Mouse (Mus musculus) B cell, adult 2 months (primary cell): ENCODE results near the gene Lurap1.

Source experiments
- DNase-seq, 2 experiments: peaks; one replicate each; pipeline ENCODE4 v3.0.0; 2022

The Lurap1 gene

GRCm38 (mm10) chr4:116151238-116151637 is at the start of gene Lurap1:
TSS of gene Lurap1 (minus strand) at chr4:116151338.
- no peak for DNase-seq

DNA sequence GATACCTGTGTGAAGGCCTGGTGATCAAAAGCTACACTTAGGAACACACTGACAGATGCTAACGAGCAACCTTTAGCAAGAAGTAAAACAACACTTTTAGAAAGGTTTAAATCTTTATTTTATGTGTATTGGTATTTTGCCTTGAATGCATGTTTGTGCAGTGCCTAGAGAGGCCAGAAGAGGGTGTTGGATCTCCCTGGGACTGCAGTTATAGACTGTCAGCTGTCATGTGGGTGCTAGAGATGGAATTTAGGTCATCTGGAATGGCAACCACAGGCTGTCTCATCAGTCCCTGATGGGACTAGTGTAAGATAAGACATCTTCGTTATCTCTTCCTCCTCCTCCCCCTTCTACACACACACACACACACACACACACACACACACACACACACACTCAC is 47.3 kb upstream of the Lurap1 start:
- DNase-seq = no peak

GRCm38 (mm10) chr4:116193583-116194383 is 42.6 kb upstream of the Lurap1 start:
- DNase-seq = no peak

DNA sequence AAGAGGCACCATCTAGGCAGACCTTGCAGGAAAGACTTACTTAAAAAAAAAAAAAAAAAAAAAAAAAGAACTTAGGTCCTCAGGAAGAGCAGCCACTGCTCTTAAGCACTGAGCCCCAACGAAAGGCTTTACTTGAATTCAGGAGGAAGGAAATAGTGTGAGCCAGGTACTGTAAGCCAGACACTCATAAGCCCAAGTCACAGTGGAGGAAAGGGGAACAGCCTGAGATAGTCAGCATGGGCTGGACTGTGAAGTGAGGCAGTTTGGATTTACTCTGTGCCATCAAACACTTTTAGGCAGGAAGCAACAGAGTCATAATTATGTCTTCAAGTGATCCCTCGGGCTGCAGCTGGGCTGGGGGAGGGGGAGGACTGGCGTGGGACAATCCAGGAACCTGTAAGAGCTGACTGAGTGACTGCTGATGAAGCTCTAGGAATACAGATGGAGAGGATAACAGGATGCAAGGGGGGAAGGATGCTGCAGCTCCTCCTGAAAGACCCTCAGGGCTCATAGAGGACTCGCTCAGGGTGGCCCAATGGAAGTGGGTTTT is 41.2 kb upstream of the Lurap1 start:
- DNase-seq = no peak

GRCm38 (mm10) chr4:116185083-116185482 is 33.9 kb upstream of the Lurap1 start:
- peak in 1 of 2 experiments; percentile 13 for DNase-seq

DNA sequence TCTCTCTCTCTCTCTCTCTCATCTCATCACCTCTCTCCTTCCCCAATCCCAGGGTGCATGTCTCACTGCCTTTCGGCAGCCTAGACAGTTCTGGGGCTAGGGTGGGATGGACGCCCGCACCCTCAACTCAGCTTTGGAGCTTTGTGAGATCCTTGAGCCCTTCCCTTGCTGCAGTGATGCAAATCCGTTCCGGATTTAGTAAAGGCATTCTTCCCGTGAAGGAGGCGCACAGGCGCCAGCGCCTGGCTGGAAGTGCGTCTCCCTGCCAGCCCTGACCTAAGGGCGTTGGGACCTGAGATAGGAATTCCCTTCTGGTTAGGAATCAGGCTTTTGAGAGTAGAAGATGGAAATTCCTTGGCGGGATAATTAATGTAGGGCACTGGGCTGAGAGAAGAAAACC is 31.6 kb upstream of the Lurap1 start:
- DNase-seq = no peak

DNA sequence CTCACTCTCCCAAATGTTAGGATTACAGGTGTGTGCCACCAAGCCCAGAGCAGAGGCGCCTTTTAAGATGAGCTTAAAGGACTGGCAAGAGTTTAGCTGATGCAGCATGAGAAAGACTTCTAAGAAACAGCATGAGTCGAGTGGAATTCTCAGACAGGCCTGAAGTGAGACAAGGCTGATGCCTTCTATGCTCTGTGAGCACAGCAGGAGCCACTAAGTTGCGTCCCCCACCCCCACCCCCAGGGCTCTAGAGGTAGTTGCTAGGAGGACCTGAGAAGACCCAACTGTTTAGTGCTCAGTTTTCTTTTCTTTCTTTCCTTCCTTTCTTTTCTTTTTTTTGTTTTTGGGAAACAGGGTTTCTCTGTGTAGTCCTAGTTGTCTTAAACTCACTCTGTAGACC is 30.9 kb upstream of the Lurap1 start:
- no peak for DNase-seq

- DNase-seq = peak; percentile 39 to 42
Observed at GRCm38 (mm10) chr4:116177140-116177539, 26.0 kb upstream of the Lurap1 start.

GRCm38 (mm10) chr4:116176543-116176988 is 25.4 kb upstream of the Lurap1 start:
- peak; percentile 31 to 35 for DNase-seq

GRCm38 (mm10) chr4:116175711-116176542 is 24.8 kb upstream of the Lurap1 start:
- DNase-seq = peak in 1 of 2 experiments; percentile 14

GRCm38 (mm10) chr4:116175136-116175535 is 24.0 kb upstream of the Lurap1 start:
- DNase-seq = no peak

- no peak for DNase-seq
Observed at GRCm38 (mm10) chr4:116174466-116175116, 23.5 kb upstream of the Lurap1 start.

- DNase-seq = no peak
Observed at GRCm38 (mm10) chr4:116173752-116174151, 22.6 kb upstream of the Lurap1 start.

DNA sequence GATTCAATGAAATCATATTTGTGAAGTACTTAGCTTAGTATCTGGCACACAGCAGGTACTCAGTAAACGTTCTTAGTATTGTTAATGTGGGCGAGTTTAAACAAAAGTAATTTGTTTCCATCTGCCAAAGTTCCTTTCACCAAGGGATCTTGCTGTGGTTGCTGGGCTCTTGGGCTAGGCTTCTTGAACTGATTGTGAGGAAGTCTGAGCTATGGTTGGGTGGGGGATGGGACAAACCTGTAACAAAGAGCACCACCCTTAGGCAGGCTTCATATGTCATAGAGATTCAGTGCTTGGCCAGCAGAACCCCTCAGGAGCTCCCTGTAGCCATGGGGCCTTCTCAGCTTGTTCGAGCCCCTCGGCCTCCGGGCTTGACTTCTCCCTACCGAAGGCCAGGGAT is 21.9 kb upstream of the Lurap1 start, which contains the start of the genes 1700042G07Rik and Gm49337:
1700042G07Rik (plus strand) TSS at position 301 of the 400 bp plus-strand sequence.
Gm49337 (plus strand) TSS at position 313 of the 400 bp plus-strand sequence.
- no peak for DNase-seq

GRCm38 (mm10) chr4:116169353-116169672 is 18.2 kb upstream of the Lurap1 start:
- DNase-seq = no peak

DNA sequence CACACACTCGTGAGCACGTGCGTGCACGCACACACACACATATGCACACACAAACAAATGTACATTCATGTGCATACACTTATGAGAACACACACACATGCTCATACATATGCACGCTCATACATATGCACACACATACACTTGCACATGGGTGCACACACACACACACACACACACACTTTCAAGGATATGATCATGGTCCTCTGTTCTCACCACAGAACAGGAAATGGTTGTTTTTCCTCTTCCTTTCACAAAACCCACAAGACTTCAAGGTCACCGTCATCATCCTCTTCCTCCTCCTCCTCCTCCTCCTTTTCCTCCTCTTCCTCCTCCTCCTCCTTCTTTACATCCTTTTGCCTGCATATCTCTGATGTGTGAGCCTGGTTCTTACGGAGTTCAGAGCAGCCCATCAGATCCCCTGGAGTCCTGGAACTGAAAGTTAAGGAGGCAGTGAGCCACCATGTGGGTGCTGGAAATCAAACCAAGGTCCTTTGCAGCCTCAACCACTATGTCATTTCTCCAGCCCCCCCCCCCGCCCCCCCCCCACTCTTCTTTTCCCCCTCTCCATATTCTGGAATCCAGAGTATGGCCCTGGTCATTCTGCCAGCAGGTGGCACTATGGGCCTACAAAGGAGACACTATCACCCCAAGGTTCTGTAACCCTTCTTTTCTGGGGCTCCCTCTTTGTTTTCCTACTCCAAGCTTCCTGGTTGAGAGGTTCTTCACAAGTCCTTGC is 17.6 kb upstream of the Lurap1 start:
- peak; percentile 79 to 80 for DNase-seq

DNA sequence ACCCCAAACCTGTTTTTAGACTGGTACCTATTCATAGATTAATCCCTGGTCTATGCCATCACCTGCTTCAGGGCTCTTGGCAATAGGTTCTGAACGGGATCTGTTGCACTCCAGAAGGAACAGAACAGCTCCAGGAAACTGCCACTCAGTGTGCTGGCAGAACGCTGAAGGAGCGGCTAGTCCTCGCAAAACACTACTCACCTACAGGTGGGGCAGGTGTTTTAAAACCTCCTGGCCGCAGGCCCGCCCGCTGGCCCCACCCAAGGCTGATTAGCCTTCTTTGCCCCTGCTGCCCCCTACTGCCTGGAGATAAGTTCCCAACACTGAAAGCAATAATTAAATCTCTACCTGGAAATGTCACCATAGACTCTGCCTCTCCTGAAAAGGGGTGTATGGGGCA is 16.3 kb upstream of the Lurap1 start, which contains the start of gene Tspan1:
Tspan1 (minus strand) TSS at position 198 of the 400 bp plus-strand sequence.
- peak; percentile 30 to 55 for DNase-seq

DNA sequence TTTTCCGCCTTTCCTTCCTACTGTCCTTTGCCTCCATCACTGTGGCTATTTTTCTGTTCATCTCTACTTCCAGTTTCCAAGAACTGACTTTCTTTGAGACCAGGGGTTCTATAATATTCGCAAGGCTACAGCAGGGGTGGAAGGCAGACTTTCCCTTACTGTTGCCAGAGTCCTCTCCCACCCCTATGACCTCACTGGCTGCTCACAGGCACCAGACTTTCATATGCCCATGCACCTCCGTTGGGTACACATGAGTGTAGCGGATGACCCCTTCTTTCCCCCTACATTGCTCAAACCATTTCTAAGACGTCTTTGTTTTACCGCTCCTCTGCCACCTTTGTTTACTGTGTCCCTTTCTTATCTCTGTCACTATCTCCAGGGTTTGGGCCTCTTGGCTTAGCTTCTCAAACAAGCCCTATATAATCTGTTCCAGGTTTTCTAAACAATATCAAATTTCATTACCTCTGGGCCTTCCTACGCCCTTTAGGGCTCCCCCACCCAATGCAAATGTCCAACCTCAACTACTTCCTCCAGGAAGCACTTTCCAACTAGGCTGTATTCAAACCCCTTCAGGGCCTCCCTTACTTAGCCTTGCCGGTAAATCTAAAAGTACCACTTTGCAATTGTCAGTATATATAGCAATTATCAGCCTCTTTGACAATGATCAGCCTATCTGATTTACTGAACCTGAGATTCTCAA is 14.7 kb upstream of the Lurap1 start:
- no peak for DNase-seq

DNA sequence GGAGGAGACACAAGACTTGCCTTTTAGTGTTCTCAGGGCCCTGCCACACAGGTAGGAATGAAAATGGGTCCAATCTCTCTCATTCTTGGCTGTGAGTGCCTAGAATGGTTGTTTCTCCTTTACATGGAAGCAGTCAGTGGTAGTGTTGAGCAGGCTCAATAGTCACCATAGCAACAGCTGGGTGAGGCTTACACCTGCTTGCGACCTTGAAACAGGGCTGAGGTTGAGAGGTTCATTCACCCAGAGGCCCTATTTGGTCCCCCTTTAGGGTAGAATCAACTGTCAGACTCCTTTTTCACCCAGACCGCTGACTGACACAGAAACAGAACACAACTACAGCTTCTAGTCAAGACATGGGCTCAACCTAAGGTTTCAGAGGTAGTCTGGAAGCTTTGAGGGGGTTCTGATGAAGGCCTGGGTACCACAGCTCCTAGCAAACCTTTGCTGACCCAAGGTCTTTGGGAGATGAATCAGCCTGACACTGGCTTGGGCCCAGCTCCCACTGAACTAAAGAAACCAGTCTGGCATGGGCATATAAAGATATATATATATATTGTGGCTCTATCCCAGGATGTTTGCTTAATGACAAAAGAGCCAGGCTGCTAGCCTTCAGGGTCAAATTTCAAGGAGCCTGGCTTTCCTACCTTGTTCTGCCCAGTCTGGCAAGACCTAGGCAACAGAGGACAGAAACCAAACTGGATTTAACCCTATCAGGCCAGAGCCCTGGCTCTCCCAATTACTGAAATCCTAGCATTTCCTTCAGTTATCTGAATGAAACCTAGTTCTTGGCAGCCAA is 13.8 kb upstream of the Lurap1 start:
- no peak for DNase-seq

- DNase-seq = no peak
Observed at GRCm38 (mm10) chr4:116162142-116162541, 11.0 kb upstream of the Lurap1 start.

- no peak for DNase-seq
Observed at GRCm38 (mm10) chr4:116160769-116161168, 9.6 kb upstream of the Lurap1 start.
